Mouse (Mus musculus): ENCODE measurements around the gene Ccdc146.

Ccdc146 gene

GRCm38 (mm10) chr5:21264352-21265021, 160.0 kb downstream of the Ccdc146 start:
- DNase-seq (ENCODE audit: low read depth): no peak

GRCm38 (mm10) chr5:21263202-21264055, 161.0 kb downstream of the Ccdc146 start:
- DNase-seq (ENCODE audit: low read depth): no peak

GRCm38 (mm10) chr5:21261202-21261844, 163.2 kb downstream of the Ccdc146 start:
- no peak for DNase-seq (ENCODE audit: low read depth)

- no peak for DNase-seq (ENCODE audit: low read depth)
Measured at GRCm38 (mm10) chr5:21260746-21261145, 163.7 kb downstream of the Ccdc146 start.

GRCm38 (mm10) chr5:21257806-21258205, 166.7 kb downstream of the Ccdc146 start:
- DNase-seq (ENCODE audit: low read depth): peak; percentile 48

GRCm38 (mm10) chr5:21257126-21257525, 167.4 kb downstream of the Ccdc146 start:
- no peak for DNase-seq (ENCODE audit: low read depth)

GRCm38 (mm10) chr5:21255551-21256132, 168.8 kb downstream of the Ccdc146 start:
- DNase-seq (ENCODE audit: low read depth): peak; percentile 71

- peak; percentile 58 for DNase-seq (ENCODE audit: low read depth)
Measured at GRCm38 (mm10) chr5:21254731-21255525, 169.5 kb downstream of the Ccdc146 start.

- no peak for DNase-seq (ENCODE audit: low read depth)
Measured at GRCm38 (mm10) chr5:21248834-21249233, 175.6 kb downstream of the Ccdc146 start.

- no peak for DNase-seq (ENCODE audit: low read depth)
Measured at GRCm38 (mm10) chr5:21247916-21248315, 176.6 kb downstream of the Ccdc146 start.

GRCm38 (mm10) chr5:21246794-21247193, 177.7 kb downstream of the Ccdc146 start:
- no peak for DNase-seq (ENCODE audit: low read depth)

- DNase-seq (ENCODE audit: low read depth): no peak
Measured at GRCm38 (mm10) chr5:21245241-21245640, 179.2 kb downstream of the Ccdc146 start.

GRCm38 (mm10) chr5:21244575-21244974, 179.9 kb downstream of the Ccdc146 start:
- no peak for DNase-seq (ENCODE audit: low read depth)
